Mouse (Mus musculus): ENCODE results near the gene Obox3. TPM values are rescaled to one million over a fixed set of nuclear protein-coding genes. Genes with fewer than 3 reads are reported as not detected.
"Not testable (repeated sequence)": the region's sequence is repeated elsewhere in the genome, so short reads cannot be mapped to it uniquely, and the experiment has no call there.

Obox3 gene
- total RNA-seq (2014; rRNA removed; ENCODE audit: low replicate concordance) (not detected in 2 replicates), polyA plus RNA-seq (2015; fragmentation: Nextera tagmentation; extraction: Ambion mirVana) (not detected in 2 replicates)

DNA sequence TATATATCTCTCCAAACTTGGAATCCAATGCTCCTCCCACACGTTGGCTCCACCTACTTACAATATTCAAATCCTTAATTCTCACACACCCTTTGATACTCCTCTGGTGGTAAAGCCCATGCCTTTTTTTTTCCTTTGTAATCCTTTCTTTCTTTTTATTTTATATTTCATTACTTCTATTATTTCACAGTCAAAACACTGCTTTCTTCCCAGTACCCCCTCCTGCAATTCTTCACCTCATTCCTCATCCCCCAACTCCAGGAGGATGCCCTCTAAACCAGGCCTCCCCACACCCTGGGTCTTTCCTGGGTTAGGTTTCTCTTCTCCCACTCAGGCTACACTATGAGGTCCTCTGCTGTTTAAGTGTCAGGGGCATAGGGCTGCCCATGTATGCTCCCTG lies at the start of gene Obox3:
Gene Obox3, minus strand, starts transcription at position 101 of the 400 bp plus-strand sequence.
- DNase-seq (ENCODE audit: low spot score); H3K4me3 ChIP-seq (ENCODE audit: low read depth, low read length); H3K4me2 ChIP-seq (ENCODE audit: low read depth, low read length); ATAC-seq (ENCODE audit: insufficient read depth, low read depth); H3K36me3 ChIP-seq (replicated peaks; ENCODE audit: control insufficient read depth, insufficient read depth, low read length); H3K27ac ChIP-seq (ENCODE audit: low read depth); H3K9ac ChIP-seq (replicated peaks; ENCODE audit: low read depth, low read length); H3K9me3 ChIP-seq (replicated peaks; ENCODE audit: control insufficient read depth, low read length); H3K4me1 ChIP-seq (ENCODE audit: control insufficient read depth, insufficient read depth); H3K27me3 ChIP-seq (ENCODE audit: control insufficient read depth, insufficient read depth, low read length): not testable (repeated sequence)
- WGBS, result 13% methylated on average over 1 of the region's 1 CpGs

DNA sequence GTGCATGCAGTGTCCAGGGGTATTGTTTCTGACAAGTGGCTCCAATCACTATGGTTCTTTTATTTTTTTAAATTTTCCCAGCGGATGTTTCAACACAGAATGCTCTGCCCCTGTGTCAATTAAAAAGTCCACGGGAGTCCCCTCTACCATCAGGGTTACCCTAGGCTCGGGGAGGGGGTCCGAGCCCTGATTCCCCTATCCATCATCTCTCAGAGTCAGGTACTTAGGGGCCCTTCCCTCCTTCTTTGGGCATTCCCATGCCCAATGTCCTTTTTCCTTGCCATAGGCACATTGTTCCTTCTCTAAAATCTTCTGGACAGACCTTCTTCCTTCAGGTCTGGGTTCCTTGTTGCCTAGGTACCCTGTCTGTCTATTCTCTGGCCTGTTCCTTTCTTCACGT lies 130.3 kb downstream of the Obox3 start:
- not testable (repeated sequence) for H3K9ac ChIP-seq (replicated peaks; ENCODE audit: low read depth, low read length); H3K27me3 ChIP-seq (ENCODE audit: control insufficient read depth, insufficient read depth, low read length); H3K4me1 ChIP-seq (ENCODE audit: control insufficient read depth, insufficient read depth); DNase-seq (ENCODE audit: low spot score); H3K27ac ChIP-seq (ENCODE audit: low read depth); H3K9me3 ChIP-seq (replicated peaks; ENCODE audit: control insufficient read depth, low read length); H3K36me3 ChIP-seq (replicated peaks; ENCODE audit: control insufficient read depth, insufficient read depth, low read length); H3K4me3 ChIP-seq (ENCODE audit: low read depth, low read length); ATAC-seq (ENCODE audit: insufficient read depth, low read depth); H3K4me2 ChIP-seq (ENCODE audit: low read depth, low read length)
- WGBS, result 54% methylated on average over 4 of the region's 5 CpGs

Other genes starting within 250 kb of the Obox3 start
- not detected in 2 replicates for gene Obox5, start 110.2 kb upstream of the Obox3 start, total RNA-seq (2014; rRNA removed; ENCODE audit: low replicate concordance)
- not detected in 2 replicates for gene Obox5, start 110.2 kb upstream of the Obox3 start, polyA plus RNA-seq (2015; fragmentation: Nextera tagmentation; extraction: Ambion mirVana)
- gene Obox6, start 199.8 kb upstream of the Obox3 start, total RNA-seq (2014; rRNA removed; ENCODE audit: low replicate concordance), result not detected in 2 replicates
- not detected in 2 replicates for gene Obox6, start 199.8 kb upstream of the Obox3 start, polyA plus RNA-seq (2015; fragmentation: Nextera tagmentation; extraction: Ambion mirVana)
- gene Crx, start 240.1 kb upstream of the Obox3 start, total RNA-seq (2014; rRNA removed; ENCODE audit: low replicate concordance), result not detected in 2 replicates
- not detected in 2 replicates for gene Crx, start 240.1 kb upstream of the Obox3 start, polyA plus RNA-seq (2015; fragmentation: Nextera tagmentation; extraction: Ambion mirVana)
- not detected in 2 replicates for gene Crxos, start 242.7 kb upstream of the Obox3 start, total RNA-seq (2014; rRNA removed; ENCODE audit: low replicate concordance)
- not detected in 2 replicates for gene Crxos, start 242.7 kb upstream of the Obox3 start, polyA plus RNA-seq (2015; fragmentation: Nextera tagmentation; extraction: Ambion mirVana)

All from heart, postnatal 0 days (tissue).